Mouse (Mus musculus) gastrocnemius, adult 18-20 months (tissue): ENCODE data around the gene Ldlrad3. TPM values are rescaled to one million over a fixed set of nuclear protein-coding genes. Genes with fewer than 3 reads are reported as not detected.

ENCODE experiments used
- DNase-seq: peaks from one replicate; pipeline ENCODE4 v3.0.0; 2021; ENCODE audit warnings: low spot score
- total RNA-seq, 2 experiments: library from RNA; stranded (reverse); gene quantifications; 2 replicates each; pipeline ENCODE4 v1.2.3; 2021

Ldlrad3 gene
- total RNA-seq, 2 experiments from 2014 or later, result 2.9 to 4.9 TPM

- DNase-seq, result no peak
Observed at GRCm38 (mm10) chr2:102145036-102145435, 41.1 kb downstream of the Ldlrad3 start.

GRCm38 (mm10) chr2:102144311-102144710 lies 41.9 kb downstream of the Ldlrad3 start:
- DNase-seq, result no peak

GRCm38 (mm10) chr2:102142654-102143271 lies 43.4 kb downstream of the Ldlrad3 start:
- DNase-seq, result no peak

- DNase-seq, result peak; percentile 36
Observed at GRCm38 (mm10) chr2:102142197-102142623, 44.0 kb downstream of the Ldlrad3 start.

GRCm38 (mm10) chr2:102141199-102141598 lies 45.0 kb downstream of the Ldlrad3 start:
- DNase-seq, result no peak

- DNase-seq, result no peak
Observed at GRCm38 (mm10) chr2:102137922-102138321, 48.3 kb downstream of the Ldlrad3 start.

GRCm38 (mm10) chr2:102136184-102136583 lies 50.0 kb downstream of the Ldlrad3 start:
- DNase-seq, result no peak

- DNase-seq, result peak; percentile 20
Observed at GRCm38 (mm10) chr2:102134510-102135262, 51.5 kb downstream of the Ldlrad3 start.

GRCm38 (mm10) chr2:102132945-102133558 lies 53.1 kb downstream of the Ldlrad3 start:
- DNase-seq, result no peak

- DNase-seq, result peak; percentile 76
Observed at GRCm38 (mm10) chr2:102130198-102130845, 55.9 kb downstream of the Ldlrad3 start.

- DNase-seq, result no peak
Observed at GRCm38 (mm10) chr2:102129235-102129634, 57.0 kb downstream of the Ldlrad3 start.

- DNase-seq, result no peak
Observed at GRCm38 (mm10) chr2:102128500-102129030, 57.6 kb downstream of the Ldlrad3 start.

- peak; percentile 15 for DNase-seq
Observed at GRCm38 (mm10) chr2:102127791-102128387, 58.3 kb downstream of the Ldlrad3 start.

GRCm38 (mm10) chr2:102127221-102127620 lies 59.0 kb downstream of the Ldlrad3 start:
- DNase-seq, result no peak

- DNase-seq, result no peak
Observed at GRCm38 (mm10) chr2:102126076-102126475, 60.1 kb downstream of the Ldlrad3 start.

- DNase-seq, result no peak
Observed at GRCm38 (mm10) chr2:102125042-102125441, 61.1 kb downstream of the Ldlrad3 start.

GRCm38 (mm10) chr2:102122146-102122515 lies 64.1 kb downstream of the Ldlrad3 start:
- DNase-seq, result no peak

GRCm38 (mm10) chr2:102121440-102122145 lies 64.6 kb downstream of the Ldlrad3 start:
- DNase-seq, result no peak

- peak; percentile 20 for DNase-seq
Observed at GRCm38 (mm10) chr2:102119751-102120505, 66.3 kb downstream of the Ldlrad3 start.

- peak; percentile 61 for DNase-seq
Observed at GRCm38 (mm10) chr2:102118988-102119460, 67.2 kb downstream of the Ldlrad3 start.
